Mouse (Mus musculus): ENCODE results near the gene Tmem130.

Tmem130 gene

GRCm38 (mm10) chr5:144761161-144761868 lies at the start of gene Tmem130:
Gene Tmem130 (minus strand): TSS chr5:144761818.
- peak; percentile 89 to 93 for DNase-seq

DNA sequence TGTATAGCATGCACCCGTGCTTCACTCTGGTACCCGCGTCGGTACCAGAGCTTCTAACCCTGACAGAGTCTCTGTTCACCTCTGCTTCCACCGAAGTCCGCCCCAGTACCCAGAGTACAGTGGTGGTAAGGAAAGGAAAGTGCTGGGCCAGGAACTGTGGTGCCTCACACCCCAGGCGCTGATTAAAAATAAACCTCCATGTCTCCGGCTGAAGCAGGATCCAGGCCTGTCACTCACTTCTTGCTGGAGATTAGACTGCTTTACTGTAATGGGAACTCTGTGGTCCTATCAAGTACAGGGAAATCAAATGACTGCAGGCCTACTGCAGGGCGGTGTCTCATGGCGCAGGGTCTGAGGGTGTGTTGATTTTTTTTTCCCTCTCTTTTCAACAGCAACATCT lies 45.3 kb upstream of the Tmem130 start:
- DNase-seq: no peak

GRCm38 (mm10) chr5:144804181-144804580 lies 42.6 kb upstream of the Tmem130 start:
- DNase-seq: no peak

- no peak for DNase-seq
Measured at GRCm38 (mm10) chr5:144803066-144803465, 41.4 kb upstream of the Tmem130 start.

DNA sequence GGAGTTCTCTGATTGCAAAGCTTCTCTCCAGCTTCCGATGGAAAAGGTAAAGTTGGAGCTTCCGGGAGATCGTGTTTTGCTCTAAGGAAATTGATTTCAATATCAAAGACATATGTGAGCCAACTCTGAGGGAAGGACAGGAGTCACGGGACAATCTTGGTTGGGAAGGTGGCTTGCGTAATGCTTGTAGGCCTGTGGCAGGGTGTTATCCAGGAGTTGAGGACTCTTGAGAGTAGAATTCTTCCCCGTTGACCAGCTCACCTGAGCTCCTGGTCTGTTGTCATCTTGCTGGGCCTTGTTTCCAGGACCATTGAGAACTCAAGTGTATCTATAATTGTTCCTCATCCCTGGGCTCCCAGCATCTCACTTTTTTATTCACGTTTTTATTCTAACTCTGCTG lies 35.5 kb upstream of the Tmem130 start:
- DNase-seq: no peak

DNA sequence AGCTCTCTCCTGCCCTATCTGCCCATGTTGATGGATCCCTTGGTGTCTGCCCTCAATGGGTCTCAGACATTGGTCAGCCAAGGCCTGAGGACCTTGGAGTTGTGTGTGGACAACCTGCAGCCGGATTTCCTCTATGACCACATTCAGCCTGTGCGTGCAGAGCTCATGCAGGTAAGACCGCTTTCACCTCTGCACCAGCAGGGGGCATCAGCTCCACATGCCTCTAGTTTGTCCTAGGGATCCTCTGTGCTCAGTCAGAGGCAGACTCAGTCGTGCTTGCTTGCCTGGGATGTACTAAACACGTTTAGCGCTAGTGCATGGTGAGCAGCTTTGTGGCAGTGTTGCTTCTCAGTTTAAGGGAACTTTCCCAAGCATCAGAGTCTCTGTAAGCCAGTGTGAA lies 33.1 kb upstream of the Tmem130 start:
- DNase-seq: peak; percentile 30 to 57

- DNase-seq: no peak
Measured at GRCm38 (mm10) chr5:144793374-144793773, 31.8 kb upstream of the Tmem130 start.

DNA sequence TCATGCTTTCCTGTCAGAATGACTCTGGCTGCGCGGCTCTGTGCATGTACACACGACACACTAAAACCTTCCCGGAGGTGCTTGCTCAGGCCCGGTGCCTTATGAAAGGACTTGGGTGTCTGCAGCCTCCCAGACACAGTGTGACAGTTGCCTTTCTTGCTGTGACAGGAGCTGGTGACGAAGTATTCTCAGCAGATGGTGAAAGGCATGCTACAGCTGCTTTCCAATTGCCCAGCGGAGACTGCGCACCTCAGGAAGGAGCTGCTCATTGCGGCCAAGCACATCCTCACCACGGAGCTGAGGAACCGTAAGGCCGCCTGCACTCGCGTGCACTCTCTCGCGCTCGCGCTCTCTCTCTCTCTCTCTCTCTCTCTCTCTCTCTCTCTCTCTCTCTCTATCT lies 24.8 kb upstream of the Tmem130 start:
- no peak for DNase-seq

GRCm38 (mm10) chr5:144780654-144781053 lies 19.0 kb upstream of the Tmem130 start:
- DNase-seq: no peak

GRCm38 (mm10) chr5:144773231-144773630 lies 11.6 kb upstream of the Tmem130 start:
- no peak for DNase-seq

GRCm38 (mm10) chr5:144769067-144769482 lies 7.5 kb upstream of the Tmem130 start:
- no peak for DNase-seq

GRCm38 (mm10) chr5:144767911-144768841 lies 6.6 kb upstream of the Tmem130 start:
- DNase-seq: peak; percentile 97 to 98

DNA sequence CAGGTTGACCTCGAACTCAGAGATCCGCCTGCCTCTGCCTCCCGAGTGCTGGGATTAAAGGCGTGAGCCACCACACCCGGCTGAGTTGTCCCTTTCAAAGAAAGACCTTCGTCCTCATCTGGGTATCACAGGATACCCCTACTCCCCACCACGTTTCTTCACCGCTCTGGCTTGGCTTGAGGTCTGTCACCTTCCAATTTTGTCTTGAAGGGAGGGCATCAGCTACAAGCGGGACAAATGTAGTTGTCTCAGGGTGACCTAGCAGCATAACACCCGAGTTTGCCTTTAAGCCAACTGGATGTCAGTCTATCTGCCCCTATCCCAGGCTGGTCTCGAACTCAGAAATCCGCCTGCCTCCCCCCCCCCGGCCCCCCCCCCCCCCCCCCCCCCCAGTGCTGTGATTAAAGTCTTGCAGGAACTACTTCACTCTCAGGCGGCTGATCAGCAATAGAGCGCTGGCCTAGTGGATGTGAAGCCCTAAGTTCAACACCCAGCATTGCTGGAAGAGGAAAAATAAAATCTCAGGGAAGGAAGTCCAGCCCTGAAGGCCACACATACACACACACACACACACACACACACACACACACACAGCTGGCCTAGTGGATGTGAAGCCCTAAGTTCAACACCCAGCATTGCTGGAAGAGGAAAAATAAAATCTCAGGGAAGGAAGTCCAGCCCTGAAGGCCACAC lies 5.6 kb upstream of the Tmem130 start, which contains the start of gene Trrap:
Gene Trrap (plus strand): TSS at position 627 of the 693 bp plus-strand sequence.
- DNase-seq: peak; percentile 13 to 37

- DNase-seq: no peak
Measured at GRCm38 (mm10) chr5:144766646-144767045, 5.0 kb upstream of the Tmem130 start.

GRCm38 (mm10) chr5:144766026-144766425 lies 4.4 kb upstream of the Tmem130 start:
- no peak for DNase-seq

DNA sequence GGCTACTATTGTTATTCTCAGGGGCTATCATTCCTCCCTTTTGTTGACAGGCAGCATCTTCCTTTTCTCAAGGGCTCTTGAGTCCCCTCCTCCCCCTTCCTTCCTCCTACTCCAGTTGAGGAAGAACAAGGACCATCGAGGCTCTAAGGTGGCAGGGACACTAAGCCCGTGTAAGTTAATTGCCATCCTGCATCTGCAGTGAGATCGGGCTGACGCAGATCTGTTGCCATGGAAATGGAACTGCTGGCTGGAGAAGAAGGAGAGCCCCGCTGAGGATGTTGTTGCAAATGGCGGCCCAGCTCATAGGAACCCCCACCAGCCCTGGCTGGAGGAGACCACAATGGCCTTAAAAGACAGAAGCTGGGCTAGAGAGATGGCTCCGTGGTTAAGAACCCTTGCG lies 3.2 kb downstream of the Tmem130 start:
- no peak for DNase-seq

DNA sequence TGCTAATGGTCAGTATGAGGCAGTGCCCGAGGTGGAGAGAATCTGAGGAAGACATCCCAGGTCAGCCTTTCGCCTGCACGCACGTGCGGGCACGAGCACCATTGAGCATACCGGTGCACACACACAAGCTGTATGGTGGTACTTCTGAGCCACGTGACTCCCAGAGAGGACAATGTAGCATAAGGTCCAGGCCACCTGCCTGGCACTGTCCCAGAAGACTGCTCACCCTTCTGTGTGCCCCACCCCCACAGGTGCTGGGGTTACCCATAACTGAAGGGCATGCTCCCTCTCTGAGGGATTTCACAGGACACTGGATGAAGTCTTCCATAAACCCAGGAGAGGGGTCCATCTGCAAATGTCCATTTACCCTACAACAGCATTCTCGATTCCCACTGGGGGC lies 4.2 kb downstream of the Tmem130 start:
- peak in 1 of 2 experiments; percentile 51 for DNase-seq

- DNase-seq: no peak
Measured at GRCm38 (mm10) chr5:144755191-144755590, 6.4 kb downstream of the Tmem130 start.

DNA sequence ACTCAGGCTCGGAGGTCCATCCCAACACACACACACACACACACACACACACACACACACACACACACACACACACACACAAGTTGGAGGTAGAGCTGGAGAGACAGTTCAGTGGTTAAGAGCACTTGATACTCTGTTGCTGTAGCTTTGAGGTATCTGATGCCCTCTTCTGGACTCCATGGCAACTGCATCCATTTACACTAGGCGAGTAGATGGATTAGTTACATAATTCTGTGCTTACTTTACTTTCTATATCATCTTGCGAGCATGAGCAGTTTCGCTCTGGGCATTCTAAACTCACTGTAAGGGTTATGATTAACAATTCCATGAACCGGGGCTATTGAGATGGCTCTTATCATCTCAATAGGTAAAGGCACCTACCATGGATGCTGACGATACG lies 8.6 kb downstream of the Tmem130 start:
- peak; percentile 59 to 81 for DNase-seq

- DNase-seq: peak in 1 of 2 experiments; percentile 31
Measured at GRCm38 (mm10) chr5:144752432-144752831, 9.2 kb downstream of the Tmem130 start.

DNA sequence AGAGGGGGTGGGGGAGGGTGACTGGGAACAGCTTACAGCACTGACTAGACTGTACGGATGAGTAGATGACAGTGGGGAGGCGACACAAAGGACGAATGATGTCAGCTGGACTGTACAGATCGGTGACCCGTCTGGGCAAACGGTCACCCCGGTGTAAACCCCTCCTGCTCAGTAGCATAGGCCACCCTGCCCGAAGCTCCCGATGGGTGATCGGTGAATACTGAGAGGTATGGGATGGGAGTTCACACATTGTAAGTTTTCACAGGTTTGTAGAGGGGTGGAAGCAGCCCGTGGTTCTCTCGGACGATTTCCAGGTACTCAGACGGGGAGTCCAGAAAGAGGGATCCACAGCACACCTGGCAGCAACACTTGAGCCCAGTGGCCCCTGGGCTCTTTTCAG lies 24.5 kb downstream of the Tmem130 start:
- no peak for DNase-seq

DNA sequence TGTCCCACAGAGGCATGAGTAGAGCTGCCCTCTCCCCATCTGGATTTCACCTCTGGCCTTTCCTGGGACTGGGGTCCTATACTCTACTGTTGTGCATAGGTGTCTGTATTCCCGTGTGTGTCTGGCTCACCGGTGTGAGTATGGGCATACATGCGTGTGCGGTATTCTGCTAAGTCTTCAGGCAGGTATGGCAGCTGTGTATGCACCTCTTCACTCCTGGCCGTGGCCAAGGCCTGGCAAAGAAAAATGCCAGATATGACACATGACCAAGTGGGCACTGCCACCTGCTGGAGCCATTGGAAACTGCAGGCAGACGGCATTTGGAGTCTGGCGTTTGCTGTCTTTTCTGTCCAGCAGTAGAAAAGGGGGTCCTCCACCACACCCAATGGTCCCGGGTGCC lies 26.7 kb downstream of the Tmem130 start:
- DNase-seq: peak; percentile 83 to 88

DNA sequence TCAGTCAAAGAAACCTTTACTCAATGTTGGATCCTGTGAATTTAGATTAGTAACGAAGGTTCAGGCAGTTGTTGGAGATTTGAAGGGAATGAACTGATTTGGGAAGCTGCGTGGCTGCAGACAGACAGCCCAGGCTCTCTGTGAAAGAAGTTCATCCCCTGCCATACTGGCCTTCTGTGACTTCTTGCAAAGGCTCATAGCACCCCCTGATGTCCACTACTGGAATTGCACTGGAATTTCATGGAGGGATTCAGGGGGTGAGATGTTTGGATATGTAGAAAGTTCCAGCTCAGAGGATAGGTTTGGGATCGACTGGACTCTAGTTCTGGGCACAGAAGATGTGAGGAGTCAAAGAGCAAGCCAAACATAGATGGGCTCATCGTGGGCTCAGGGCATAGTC lies 27.7 kb downstream of the Tmem130 start:
- peak; percentile 72 to 85 for DNase-seq

All from cerebellum, postnatal 25 days (tissue).